Mouse (Mus musculus) MEL (cell line): ENCODE measurements around the gene 1700001C19Rik. TPM values are rescaled to one million over a fixed set of nuclear protein-coding genes. Genes with fewer than 3 reads are reported as not detected.

Experiments
- DNase-seq: peaks from one replicate; pipeline ENCODE4 v3.0.0; 2011; ENCODE audit warnings: low read depth, low spot score
- H3K27ac ChIP-seq: 2 replicates; pipeline ENCODE4 v1.5.1; 2012; ENCODE audit warnings: low read depth, mild to moderate bottlenecking, control low read depth, low read length, moderate library complexity; ENCODE audit not compliant: control insufficient read depth
- H3K27me3 ChIP-seq, 2 experiments: fragments of 150-350 bp in 1 of 2; sonication (generic) in 1 of 2; 2 replicates each; pipeline ENCODE4 v1.6.1; 2012; ENCODE audit warnings: low read length in 2 of 2, mild to moderate bottlenecking in 2 of 2, improper control_type of control experiment in 1 of 2, moderate library complexity in 1 of 2; ENCODE audit not compliant: insufficient read depth in 2 of 2, control insufficient read depth in 1 of 2
- H3K36me3 ChIP-seq, 2 experiments: 2 replicates each; pipeline ENCODE4 v1.6.1; 2012 to 2014; ENCODE audit warnings: low read length in 2 of 2, improper control_type of control experiment in 1 of 2, inconsistent platforms in 1 of 2, mild to moderate bottlenecking in 1 of 2; ENCODE audit not compliant: insufficient read depth in 2 of 2, control insufficient read depth in 1 of 2
- H3K4me1 ChIP-seq, 2 experiments: fragments of 150-350 bp in 1 of 2; sonication (generic) in 1 of 2; 2 replicates each; pipeline ENCODE4 v1.6.1; 2012; ENCODE audit warnings: low read length in 2 of 2, improper control_type of control experiment in 1 of 2, mild to moderate bottlenecking in 1 of 2; ENCODE audit not compliant: insufficient read depth in 2 of 2, control insufficient read depth in 1 of 2
- H3K4me3 ChIP-seq, 2 experiments: fragments of 150-350 bp in 1 of 2; sonication (generic) in 1 of 2; 2 replicates each; pipeline ENCODE4 v1.5.1; 2012; ENCODE audit warnings: low read depth in 2 of 2, low read length in 2 of 2, mild to moderate bottlenecking in 2 of 2, moderate library complexity in 2 of 2, control low read depth in 1 of 2, improper control_type of control experiment in 1 of 2; ENCODE audit not compliant: control insufficient read depth in 1 of 2, insufficient read depth in 1 of 2
- H3K79me2 ChIP-seq: 2 replicates; pipeline ENCODE4 v1.6.1; 2012; ENCODE audit warnings: mild to moderate bottlenecking, low read length, moderate library complexity; ENCODE audit not compliant: control insufficient read depth, poor library complexity, insufficient read depth
- H3K9ac ChIP-seq: 2 replicates; pipeline ENCODE4 v1.6.1; 2012; ENCODE audit warnings: low read depth, mild to moderate bottlenecking, control low read depth, low read length, moderate library complexity; ENCODE audit not compliant: control insufficient read depth, poor library complexity, severe bottlenecking
- H3K9me3 ChIP-seq: fragments of 150-350 bp; sonication (generic); replicated peaks from 2 replicates; pipeline ENCODE4 v1.6.1; 2012; ENCODE audit warnings: mild to moderate bottlenecking, low read length, improper control_type of control experiment, moderate library complexity; ENCODE audit not compliant: insufficient read depth
- BHLHE40 ChIP-seq: IDR thresholded peaks from 2 replicates; pipeline ENCODE4 v1.6.1; 2012; ENCODE audit warnings: low read depth, mild to moderate bottlenecking, inconsistent platforms, low read length, improper control_type of control experiment, borderline replicate concordance
- CHD1 ChIP-seq: IDR thresholded peaks from 2 replicates; pipeline ENCODE4 v1.6.1; 2012; ENCODE audit warnings: low read depth, mild to moderate bottlenecking, inconsistent platforms, low read length, improper control_type of control experiment
- ELF1 ChIP-seq: IDR thresholded peaks from 2 replicates; pipeline ENCODE4 v1.6.1; 2014; ENCODE audit warnings: low read depth, mild to moderate bottlenecking, inconsistent platforms, low read length, improper control_type of control experiment, moderate library complexity
- EP300 ChIP-seq, 2 experiments: IDR thresholded peaks; 2 replicates each; pipeline ENCODE4 v1.6.1; 2011; ENCODE audit warnings: improper control_type of control experiment in 2 of 2, low read length in 2 of 2, low read depth in 1 of 2, mild to moderate bottlenecking in 1 of 2
- GABPA ChIP-seq: IDR thresholded peaks from 2 replicates; pipeline ENCODE4 v1.6.1; 2012; ENCODE audit warnings: low read depth, mild to moderate bottlenecking, inconsistent platforms, low read length, improper control_type of control experiment, moderate library complexity
- GATA1 ChIP-seq: IDR thresholded peaks from 2 replicates; pipeline ENCODE4 v1.6.1; 2011; ENCODE audit warnings: low read depth, low read length, improper control_type of control experiment
- MAZ ChIP-seq: IDR thresholded peaks from 2 replicates; pipeline ENCODE4 v1.6.1; 2012; ENCODE audit warnings: low read depth, mild to moderate bottlenecking, inconsistent platforms, low read length, improper control_type of control experiment
- MEF2A ChIP-seq: IDR thresholded peaks from 2 replicates; pipeline ENCODE4 v1.6.1; 2014; ENCODE audit warnings: low read depth, mild to moderate bottlenecking, inconsistent platforms, low read length, improper control_type of control experiment; ENCODE audit not compliant: poor library complexity, insufficient replicate concordance, severe bottlenecking; ENCODE audit errors: extremely low read depth
- MXI1 ChIP-seq: IDR thresholded peaks from 2 replicates; pipeline ENCODE4 v1.6.1; 2011; ENCODE audit warnings: mild to moderate bottlenecking, low read depth, low read length, improper control_type of control experiment
- MYC ChIP-seq: IDR thresholded peaks from 2 replicates; pipeline ENCODE4 v1.6.1; 2011; ENCODE audit warnings: low read depth, mild to moderate bottlenecking, low read length, improper control_type of control experiment, moderate library complexity
- NRF1 ChIP-seq: IDR thresholded peaks from 2 replicates; pipeline ENCODE4 v1.6.1; 2014; ENCODE audit warnings: low read depth, mild to moderate bottlenecking, inconsistent platforms, low read length, improper control_type of control experiment, moderate library complexity; ENCODE audit not compliant: poor library complexity, insufficient read depth, severe bottlenecking
- SIN3A ChIP-seq: IDR thresholded peaks from 2 replicates; pipeline ENCODE4 v1.6.1; 2012; ENCODE audit warnings: low read length, improper control_type of control experiment, inconsistent platforms
- TCF12 ChIP-seq: IDR thresholded peaks from 2 replicates; pipeline ENCODE4 v1.6.1; 2014; ENCODE audit warnings: low read depth, mild to moderate bottlenecking, inconsistent platforms, low read length, improper control_type of control experiment, moderate library complexity
- USF2 ChIP-seq, 2 experiments: IDR thresholded peaks; 2 replicates each; pipeline ENCODE4 v1.6.1; 2011 to 2012; ENCODE audit warnings: improper control_type of control experiment in 2 of 2, low read length in 2 of 2, borderline replicate concordance in 1 of 2, inconsistent platforms in 1 of 2, low read depth in 1 of 2, mild to moderate bottlenecking in 1 of 2; ENCODE audit not compliant: insufficient read depth in 1 of 2
- ZMIZ1 ChIP-seq: IDR thresholded peaks from 2 replicates; pipeline ENCODE4 v1.6.1; 2012; ENCODE audit warnings: low read depth, mild to moderate bottlenecking, inconsistent platforms, low read length, improper control_type of control experiment, moderate library complexity
- ZNF384 ChIP-seq: IDR thresholded peaks from 2 replicates; pipeline ENCODE4 v1.6.1; 2012; ENCODE audit warnings: low read depth, mild to moderate bottlenecking, inconsistent platforms, low read length, improper control_type of control experiment
- polyA plus RNA-seq, 2 experiments: library from polyadenylated mRNA; stranded (reverse) in 1 of 2; unstranded in 1 of 2; fragments of >175 nt in 1 of 2; fragments of >200 nt in 1 of 2; gene quantifications; 2 replicates each; pipeline versions ENCODE4 v1.2.1 to v1.2.4; 2012; ENCODE audit warnings: low replicate concordance in 2 of 2, low read depth in 1 of 2; ENCODE audit not compliant: insufficient read length in 2 of 2, insufficient read depth in 1 of 2, missing spikeins in 1 of 2
- total RNA-seq: library from RNA; depleted of rRNA; stranded (reverse); fragments of 300-350 nt; gene quantifications from 2 replicates; pipeline ENCODE4 v1.2.3, GENCODE M21; 2012

Gene 1700001C19Rik
- total and polyA plus RNA-seq, 3 experiments: not detected

GRCm38 (mm10) chr17:47468466-47468865, 31.3 kb upstream of the 1700001C19Rik start:
- Histone ChIP-seq H3K9ac (no peak overlapping the region), H3K9me3 (no peaks in the 10 kb centered on the region), H3K4me1 (no peaks in the 10 kb centered on the region; a peak in 1 of 4 replicates), H3K27ac (no peak overlapping the region), H3K4me3 (no peak overlapping the region), H3K27me3 (peaks cover 3 to 5% of the 10 kb centered on the region in 2 experiments; a peak in 3 of 4 replicates), H3K36me3 (no peaks in the 10 kb centered on the region), H3K79me2 (no peaks in the 10 kb centered on the region)
- no peak for DNase-seq
- no peak for TF ChIP-seq ZNF384
- TF ChIP-seq CHD1: no peak
- no peak for TF ChIP-seq MYC
- TF ChIP-seq BHLHE40: no peak
- no peak for TF ChIP-seq TCF12
- no peak for TF ChIP-seq SIN3A
- no peak for TF ChIP-seq ELF1
- no peak for TF ChIP-seq MAZ
- TF ChIP-seq MEF2A: no peak
- no peak for TF ChIP-seq USF2 (IDR thresholded peaks at IDR 0.05; ENCODE audit: borderline replicate concordance in 1 of 2, insufficient read depth in 1 of 2, low read depth in 1 of 2, low read length in 2 of 2)
- TF ChIP-seq GATA1: no peak

- peaks cover 3 to 5% of the 10 kb centered on the region in 2 experiments; a peak in 3 of 4 replicates for H3K27me3 ChIP-seq
- H3K9me3 ChIP-seq: no peaks in the 10 kb centered on the region
- no peaks in the 10 kb centered on the region; a peak in 1 of 4 replicates for H3K4me1 ChIP-seq
- no peak for DNase-seq
- no peak overlapping the region for H3K27ac ChIP-seq
- H3K36me3 ChIP-seq: no peaks in the 10 kb centered on the region
- H3K9ac ChIP-seq: no peak overlapping the region
- no peak overlapping the region for H3K4me3 ChIP-seq
- TF ChIP-seq TCF12 (no peak), NRF1 (no peak), ZMIZ1 (no peak), EP300 (IDR thresholded peaks at IDR 0.05; ENCODE audit: low read depth in 1 of 2, low read length in 2 of 2) (no peak), MXI1 (no peak), CHD1 (no peak), GABPA (no peak)
- no peaks in the 10 kb centered on the region for H3K79me2 ChIP-seq
Measured at GRCm38 (mm10) chr17:47468063-47468462, 30.9 kb upstream of the 1700001C19Rik start.
